Mouse (Mus musculus) retina, postnatal 7 days (tissue): Measurements from ENCODE around the gene Cactin.

Experiments
- DNase-seq: peaks from one replicate; pipeline ENCODE4 v3.0.0-alpha.2; 2012; ENCODE audit warnings: low read depth, low spot score

The Cactin gene

GRCm38 (mm10) chr10:81320550-81321347 lies at the start of gene Cactin:
Gene Cactin, plus strand, starts transcription at chr10:81321103.
- DNase-seq, result peak; percentile 100

GRCm38 (mm10) chr10:81272356-81272755 lies 48.5 kb upstream of the Cactin start:
- no peak for DNase-seq

- DNase-seq, result no peak
Measured at GRCm38 (mm10) chr10:81273842-81274241, 47.1 kb upstream of the Cactin start.

GRCm38 (mm10) chr10:81277676-81278075 lies 43.2 kb upstream of the Cactin start:
- DNase-seq, result no peak

GRCm38 (mm10) chr10:81279496-81279895 lies 41.4 kb upstream of the Cactin start:
- DNase-seq, result no peak

- DNase-seq, result no peak
Measured at GRCm38 (mm10) chr10:81284189-81284588, 36.7 kb upstream of the Cactin start.

- DNase-seq, result no peak
Measured at GRCm38 (mm10) chr10:81284719-81285118, 36.2 kb upstream of the Cactin start.

- DNase-seq, result peak; percentile 77
Measured at GRCm38 (mm10) chr10:81285694-81286450, 35.0 kb upstream of the Cactin start.

- no peak for DNase-seq
Measured at GRCm38 (mm10) chr10:81286586-81286985, 34.3 kb upstream of the Cactin start.

- DNase-seq, result peak; percentile 42
Measured at GRCm38 (mm10) chr10:81287513-81288157, 33.3 kb upstream of the Cactin start.

- no peak for DNase-seq
Measured at GRCm38 (mm10) chr10:81288601-81289000, 32.3 kb upstream of the Cactin start.

GRCm38 (mm10) chr10:81289278-81289677 lies 31.6 kb upstream of the Cactin start:
- DNase-seq, result peak; percentile 72

GRCm38 (mm10) chr10:81289811-81290210 lies 31.1 kb upstream of the Cactin start:
- DNase-seq, result no peak

- no peak for DNase-seq
Measured at GRCm38 (mm10) chr10:81290698-81291460, 30.0 kb upstream of the Cactin start.

- no peak for DNase-seq
Measured at GRCm38 (mm10) chr10:81291511-81292104, 29.3 kb upstream of the Cactin start, which contains the start of gene Tjp3. Gene Tjp3, minus strand, starts transcription at chr10:81291581.

- peak; percentile 100 for DNase-seq
Measured at GRCm38 (mm10) chr10:81292554-81293333, 28.2 kb upstream of the Cactin start, which contains the start of gene Pip5k1c. Gene Pip5k1c, plus strand, starts transcription at chr10:81292963.

GRCm38 (mm10) chr10:81293334-81294030 lies 27.4 kb upstream of the Cactin start:
- no peak for DNase-seq

GRCm38 (mm10) chr10:81294442-81294841 lies 26.5 kb upstream of the Cactin start:
- no peak for DNase-seq

- DNase-seq, result no peak
Measured at GRCm38 (mm10) chr10:81295185-81295584, 25.7 kb upstream of the Cactin start.

- no peak for DNase-seq
Measured at GRCm38 (mm10) chr10:81297246-81297645, 23.7 kb upstream of the Cactin start.
